Mouse (Mus musculus): ENCODE data around the gene Ush2a.

DNA sequence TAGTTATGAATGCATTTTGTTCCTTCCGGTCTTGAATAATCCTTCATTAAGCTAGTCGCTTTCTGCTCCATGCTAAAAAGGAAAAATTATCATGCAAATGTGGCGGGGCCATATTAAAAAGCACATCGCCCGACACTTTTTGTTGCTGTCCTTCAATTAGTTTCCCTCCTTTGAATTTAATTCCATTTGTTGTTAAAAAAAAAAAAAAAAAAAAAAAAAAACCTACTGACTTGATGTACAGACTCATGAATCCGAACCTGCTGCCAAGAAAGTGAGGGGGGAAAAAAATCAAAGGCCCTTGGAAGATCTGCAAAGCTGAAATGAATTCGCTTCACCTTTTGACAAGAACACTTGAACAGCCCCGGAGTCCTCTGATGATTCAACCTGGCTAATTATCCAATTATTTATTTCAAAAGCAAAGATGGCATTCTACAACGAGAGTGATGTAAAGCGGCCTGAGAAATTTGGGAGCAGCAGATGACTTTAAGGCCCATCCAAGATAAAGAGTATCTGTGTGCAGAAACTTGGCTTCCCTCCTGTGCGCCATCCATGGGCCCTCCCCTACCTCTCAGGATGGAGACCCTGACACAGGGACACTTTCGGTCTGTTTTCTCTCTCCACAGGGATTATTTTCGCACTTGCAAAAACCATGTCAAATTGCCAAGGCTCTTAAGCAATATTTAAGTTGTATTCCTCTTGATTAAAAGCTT lies 194.8 kb downstream of the Ush2a start:
- TF ChIP-seq ZNF384 (IDR thresholded peaks at IDR 0.05; ENCODE audit: low read depth, low read length) (no peak), CTCF (IDR thresholded peaks at IDR 0.05 in 2 of 3, conservative IDR thresholded peaks at IDR 0.05 in 1 of 3; ENCODE audit: control insufficient read depth in 1 of 3, insufficient read depth in 1 of 3, low read depth in 2 of 3, low read length in 3 of 3, poor library complexity in 1 of 3, severe bottlenecking in 1 of 3) (no peak), MXI1 (IDR thresholded peaks at IDR 0.05; ENCODE audit: low read depth, low read length) (no peak), POLR2AphosphoS5 (IDR thresholded peaks at IDR 0.05; ENCODE audit: borderline replicate concordance, low read depth, low read length) (no peak), RCOR1 (IDR thresholded peaks at IDR 0.05; ENCODE audit: low read depth, low read length) (no peak), TCF12 (IDR thresholded peaks at IDR 0.05; ENCODE audit: low read depth, low read length) (no peak), ZMIZ1 (IDR thresholded peaks at IDR 0.05; ENCODE audit: low read depth, low read length) (no peak), KAT2A (conservative IDR thresholded peaks at IDR 0.05; ENCODE audit: low read depth, low read length) (no peak)

Data from MEL (cell line).